Mouse (Mus musculus) erythroblast, embryonic 14.5 days (primary cell): ENCODE data around the gene Ube4a. TPM values are rescaled to one million over a fixed set of nuclear protein-coding genes. Genes with fewer than 3 reads are reported as not detected.

ENCODE experiments used
- H3K27me3 ChIP-seq: 2 replicates; pipeline ENCODE4 v1.6.1; 2012; ENCODE audit warnings: inconsistent platforms; ENCODE audit not compliant: control insufficient read depth
- H3K36me3 ChIP-seq: 2 replicates; pipeline ENCODE4 v1.6.1; 2012; ENCODE audit warnings: mild to moderate bottlenecking, inconsistent platforms; ENCODE audit not compliant: control insufficient read depth
- H3K4me1 ChIP-seq: 2 replicates; pipeline ENCODE4 v1.6.1; 2012; ENCODE audit warnings: inconsistent platforms; ENCODE audit not compliant: control insufficient read depth
- H3K4me3 ChIP-seq: replicated peaks from 2 replicates; pipeline ENCODE3; 2012; ENCODE audit warnings: moderate library complexity, mild to moderate bottlenecking, inconsistent platforms
- H3K9me3 ChIP-seq: 2 replicates; pipeline ENCODE4 v1.6.1; 2012; ENCODE audit warnings: low read length, inconsistent platforms, mixed read lengths; ENCODE audit not compliant: control insufficient read depth
- GATA1 ChIP-seq: IDR thresholded peaks from 2 replicates; pipeline ENCODE4 v1.6.1; 2012; ENCODE audit warnings: low read length, inconsistent platforms, mixed read lengths
- TAL1 ChIP-seq: IDR thresholded peaks from 3 replicates; pipeline ENCODE4 v1.6.1; 2012; ENCODE audit warnings: low read length, inconsistent platforms, mixed read lengths
- polyA plus RNA-seq: library from polyadenylated mRNA; stranded (reverse); fragments of >175 nt; gene quantifications from 2 replicates; pipeline ENCODE4 v1.2.3, GENCODE M21; 2012

Gene Ube4a
- polyA plus RNA-seq = 0.21 and 0.31 TPM in 2 replicates

DNA sequence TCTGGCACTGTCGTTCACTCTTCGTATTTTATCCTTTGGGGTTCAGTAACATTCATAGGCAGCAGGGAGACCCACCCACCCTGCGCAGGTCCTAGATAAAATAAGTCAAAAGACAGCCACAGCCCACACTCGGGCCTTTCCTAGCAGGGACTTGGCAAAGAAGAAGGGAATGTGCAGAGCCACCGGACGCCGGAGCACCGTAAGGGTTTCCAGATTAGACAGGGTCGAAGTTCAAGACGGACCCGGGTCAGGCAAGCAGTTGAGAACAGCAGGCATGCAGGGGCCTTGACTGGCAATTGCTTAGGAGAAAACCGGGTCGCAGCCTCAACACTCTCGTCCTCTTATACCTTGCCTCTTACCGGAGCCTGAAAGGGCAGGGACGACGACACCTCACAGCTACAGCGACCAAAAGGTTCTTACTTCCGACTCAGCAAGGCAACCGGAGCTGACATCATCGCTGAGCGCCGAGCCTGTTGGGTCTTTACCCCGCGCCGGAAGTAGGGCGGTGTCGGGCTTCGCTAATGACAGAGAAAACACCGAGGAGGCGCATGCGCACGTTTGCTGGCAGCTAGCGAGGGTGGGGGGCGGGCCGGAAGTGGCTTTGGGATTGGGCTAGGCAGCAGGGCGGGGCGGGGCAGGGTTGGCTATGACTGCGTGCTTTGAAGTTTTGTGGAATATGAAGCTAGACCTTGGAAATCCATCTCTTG is at the start of gene Ube4a:
Gene Ube4a, minus strand, starts transcription at position 475 of the 707 bp plus-strand sequence.
- peaks cover 33% of the 10 kb centered on the region for H3K36me3 ChIP-seq
- H3K27me3 ChIP-seq = peaks cover 3% of the 10 kb centered on the region
- peak within 1 kb of the TSS; percentile 95 for H3K4me3 ChIP-seq
- H3K9me3 ChIP-seq = no peaks in the 10 kb centered on the region
- H3K4me1 ChIP-seq = peaks cover 40% of the 10 kb centered on the region
- no peak for TF ChIP-seq GATA1
- TF ChIP-seq TAL1 = no peak

DNA sequence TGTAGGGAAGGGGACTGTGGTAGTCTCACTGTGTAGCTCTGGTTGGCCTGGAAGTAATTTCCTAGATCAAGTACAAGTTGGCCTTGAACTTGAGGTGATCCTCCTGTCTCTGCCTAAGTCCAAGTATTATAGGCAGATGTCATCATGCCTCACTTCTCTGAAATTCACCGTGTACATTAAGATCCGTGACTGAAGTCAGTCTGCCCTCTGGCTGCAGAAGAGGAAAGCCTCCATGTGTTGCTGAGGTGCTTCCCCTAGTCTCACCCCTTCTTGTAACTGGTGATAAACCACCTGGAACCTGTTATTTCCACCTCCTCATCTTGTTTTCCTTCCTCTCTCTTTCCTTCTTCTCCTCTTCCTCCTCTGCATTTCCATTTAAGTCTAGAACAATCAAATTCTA is 49.5 kb upstream of the Ube4a start:
- Histone ChIP-seq H3K4me1 (no peaks in the 10 kb centered on the region), H3K9me3 (peaks cover 2% of the 10 kb centered on the region; the same call in 1 of the 2 replicates), H3K36me3 (no peaks in the 10 kb centered on the region), H3K27me3 (no peaks in the 10 kb centered on the region), H3K4me3 (no peak overlapping the region)
- TF ChIP-seq GATA1 (no peak), TAL1 (no peak)

DNA sequence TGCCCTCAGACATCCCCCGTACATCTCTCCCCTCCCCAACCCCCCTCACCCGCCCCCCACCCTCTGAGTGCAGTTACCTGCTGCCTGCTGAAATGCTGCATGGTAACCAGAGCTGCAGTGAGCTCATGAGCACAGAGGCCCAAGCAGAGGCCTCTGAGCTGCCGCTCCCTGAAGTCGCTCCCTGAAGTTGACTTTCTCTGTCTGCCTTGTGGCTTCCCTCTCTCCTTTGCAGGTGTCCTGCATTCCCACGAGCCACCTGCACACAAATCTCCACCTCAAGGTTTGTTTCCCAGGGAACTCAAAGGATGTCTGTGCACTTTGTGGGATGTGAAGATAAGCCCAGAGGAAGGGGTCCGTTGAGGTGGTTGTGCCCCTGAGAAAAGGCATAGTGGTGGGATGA is 45.9 kb upstream of the Ube4a start:
- 0 out of 2 replicates have a peak, but pooled peaks cover 2% of the 10 kb centered on the region for H3K27me3 ChIP-seq
- H3K9me3 ChIP-seq = peaks cover 2% of the 10 kb centered on the region; the same call in 1 of the 2 replicates
- H3K4me1 ChIP-seq = no peaks in the 10 kb centered on the region
- TF ChIP-seq TAL1 = no peak
- no peak for TF ChIP-seq GATA1
- H3K36me3 ChIP-seq = no peaks in the 10 kb centered on the region
- no peak overlapping the region for H3K4me3 ChIP-seq

DNA sequence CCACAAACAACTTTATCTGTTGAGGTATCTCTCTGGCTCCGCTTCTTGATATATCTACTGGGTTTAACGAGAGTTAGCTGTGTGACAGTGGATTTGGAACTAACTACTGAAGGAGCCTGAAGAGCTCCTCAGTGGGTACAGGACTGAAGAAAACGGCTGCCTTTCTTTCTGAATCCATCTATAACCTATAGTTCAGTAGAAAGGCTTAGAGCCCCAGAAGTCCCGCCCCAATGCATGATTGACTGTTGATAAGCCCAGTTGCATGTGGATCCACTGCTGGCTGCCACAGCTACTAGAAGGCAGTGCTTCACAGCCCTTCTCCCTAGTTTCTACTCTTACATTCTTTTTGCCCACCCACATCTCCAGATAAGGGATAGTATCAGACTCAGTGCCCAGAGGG is 45.1 kb upstream of the Ube4a start:
- Histone ChIP-seq H3K27me3 (0 out of 2 replicates have a peak, but pooled peaks cover 2% of the 10 kb centered on the region), H3K36me3 (no peaks in the 10 kb centered on the region), H3K4me3 (no peak overlapping the region), H3K9me3 (peaks cover 2% of the 10 kb centered on the region; the same call in 1 of the 2 replicates), H3K4me1 (no peaks in the 10 kb centered on the region)
- no peak for TF ChIP-seq TAL1
- TF ChIP-seq GATA1 = no peak

DNA sequence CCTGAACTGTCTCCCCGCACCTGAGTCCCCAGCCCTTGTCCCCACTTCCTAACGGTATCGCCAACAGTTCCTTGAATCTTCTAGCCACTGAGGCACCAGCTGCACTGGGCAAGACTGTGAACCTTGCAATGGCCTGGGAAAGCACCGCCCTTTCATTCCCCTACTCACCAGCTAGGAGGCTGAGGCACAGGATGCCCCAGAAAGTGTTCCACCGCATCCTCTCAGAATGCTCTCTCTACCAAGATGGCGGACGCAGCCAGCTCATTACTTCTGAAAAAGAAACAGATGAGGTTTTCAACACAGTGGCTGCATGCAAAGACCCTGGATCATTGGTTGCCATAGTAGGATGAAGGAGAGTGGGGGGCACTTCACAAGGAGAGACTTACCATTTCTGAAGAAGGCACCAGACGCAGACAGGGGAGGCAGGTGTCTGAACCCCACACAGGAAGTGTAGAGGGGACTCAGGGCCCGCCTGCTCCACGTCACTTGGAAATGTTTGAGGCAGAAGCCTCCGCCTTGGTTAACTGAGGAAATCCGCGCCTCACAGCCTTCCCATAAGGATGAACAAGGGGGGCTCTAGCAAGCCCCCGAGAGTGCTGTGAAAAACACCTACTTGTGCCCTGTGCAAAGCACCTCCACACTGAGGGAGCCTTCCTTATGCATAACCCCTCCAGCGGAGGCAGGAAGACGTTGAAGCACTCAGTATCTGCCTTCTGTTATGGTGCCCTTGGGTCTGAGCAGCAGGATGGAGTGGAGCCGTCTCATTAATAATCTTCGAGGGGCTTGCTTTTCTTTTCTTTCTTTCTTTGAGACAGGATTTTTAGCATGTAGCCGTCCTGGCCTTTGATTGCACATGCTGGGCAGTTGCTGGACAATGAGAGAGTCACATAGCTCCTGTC is 44.0 kb upstream of the Ube4a start, which contains the start of gene Cd3e:
Gene Cd3e, minus strand, starts transcription at position 448 of the 899 bp plus-strand sequence.
- Histone ChIP-seq H3K27me3 (0 out of 2 replicates have a peak, but pooled peaks cover 2% of the 10 kb centered on the region), H3K9me3 (no peaks in the 10 kb centered on the region), H3K4me3 (no peak within 1 kb of the TSS), H3K36me3 (no peaks in the 10 kb centered on the region), H3K4me1 (no peaks in the 10 kb centered on the region)
- TF ChIP-seq GATA1 (no peak), TAL1 (no peak)

DNA sequence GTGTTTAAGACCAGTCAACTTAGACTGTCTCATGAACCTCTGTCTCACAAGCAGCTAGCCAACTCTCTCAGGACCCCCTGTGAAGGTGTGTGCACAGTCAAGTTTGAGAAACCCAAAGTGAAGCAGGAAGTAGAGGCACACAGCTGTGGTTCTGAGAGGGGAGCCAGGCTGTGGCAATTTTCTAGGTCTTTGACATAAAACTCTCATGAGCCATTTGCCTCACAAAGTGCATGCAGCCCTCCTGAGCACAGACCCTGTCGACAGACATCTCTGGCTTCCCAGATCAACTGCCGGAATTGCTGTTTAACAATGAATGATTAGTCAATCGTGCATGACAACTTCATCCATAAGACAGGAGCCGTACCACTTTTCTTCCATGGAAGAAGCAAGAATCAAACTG is 42.9 kb upstream of the Ube4a start:
- TF ChIP-seq TAL1 = no peak
- TF ChIP-seq GATA1 = no peak
- H3K36me3 ChIP-seq = no peaks in the 10 kb centered on the region
- H3K27me3 ChIP-seq = 0 out of 2 replicates have a peak, but pooled peaks cover 2% of the 10 kb centered on the region

DNA sequence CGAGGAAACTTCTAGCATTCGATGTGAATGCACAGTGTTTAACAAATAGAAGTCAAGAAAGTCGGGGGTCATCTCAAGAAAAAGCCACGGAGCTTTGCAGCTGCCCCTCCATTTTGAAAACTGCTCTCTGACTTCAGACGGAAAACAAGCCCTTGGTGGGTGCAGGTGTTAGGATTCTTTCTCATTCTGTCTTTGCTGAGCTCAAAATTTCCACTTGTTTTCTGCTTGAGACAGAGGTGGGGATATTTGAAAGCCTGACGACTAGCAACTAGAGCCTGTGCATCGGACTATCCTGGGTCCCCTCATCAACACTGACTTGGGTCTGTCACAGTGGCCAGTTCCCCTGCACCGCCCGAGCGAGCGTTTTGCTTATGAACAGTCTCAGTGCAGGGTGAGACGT is 42.0 kb upstream of the Ube4a start:
- Histone ChIP-seq H3K36me3 (no peaks in the 10 kb centered on the region), H3K27me3 (0 out of 2 replicates have a peak, but pooled peaks cover 2% of the 10 kb centered on the region), H3K4me3 (no peak overlapping the region), H3K9me3 (no peaks in the 10 kb centered on the region), H3K4me1 (no peaks in the 10 kb centered on the region)
- TF ChIP-seq GATA1 = no peak
- TF ChIP-seq TAL1 = no peak

More for the DNA sequence above, 42.9 kb upstream of the Ube4a start:
- H3K4me3 ChIP-seq = no peak overlapping the region
- H3K4me1 ChIP-seq = no peaks in the 10 kb centered on the region
- no peaks in the 10 kb centered on the region for H3K9me3 ChIP-seq

DNA sequence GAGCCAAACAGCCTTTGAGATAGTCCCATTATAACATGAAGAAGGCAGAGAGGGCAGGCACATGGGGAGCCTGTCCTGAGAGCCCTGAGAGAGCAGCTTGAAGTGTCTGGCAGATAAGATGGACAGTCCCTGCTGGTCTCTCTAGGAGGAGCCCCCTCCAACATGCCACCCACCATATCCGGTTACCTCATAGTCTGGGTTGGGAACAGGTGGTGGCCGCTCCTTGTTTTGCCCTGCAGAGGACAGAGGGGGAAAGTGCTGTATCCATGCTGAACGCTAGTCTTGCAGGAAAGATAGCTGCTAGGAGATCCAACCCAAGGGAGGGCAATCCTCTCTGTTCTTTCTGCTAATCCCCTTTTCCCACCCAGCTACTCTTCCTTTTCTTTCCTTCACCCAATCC is 34.8 kb upstream of the Ube4a start:
- TF ChIP-seq TAL1 (no peak), GATA1 (no peak)

DNA sequence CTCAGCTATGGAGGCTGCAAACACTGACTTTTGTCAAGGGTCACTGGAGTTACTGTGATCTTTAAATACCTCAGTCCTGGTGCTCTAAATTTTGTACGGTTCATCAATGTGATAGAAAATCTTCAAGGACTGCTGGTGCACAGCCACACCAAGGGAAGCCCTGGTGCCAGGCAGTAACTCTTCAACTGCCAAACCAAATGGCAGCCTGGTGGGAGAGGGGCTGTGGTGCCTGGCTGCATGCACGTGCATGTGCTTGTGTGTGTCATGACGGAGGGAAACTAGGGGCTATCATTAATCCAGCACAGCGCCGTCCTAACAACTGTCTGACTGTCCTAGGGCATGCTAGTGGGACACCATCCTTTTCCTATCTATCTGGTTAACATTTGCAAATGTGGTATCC is 34.4 kb upstream of the Ube4a start:
- no peaks in the 10 kb centered on the region for H3K36me3 ChIP-seq
- no peak overlapping the region for H3K4me3 ChIP-seq
- no peaks in the 10 kb centered on the region for H3K4me1 ChIP-seq
- no peaks in the 10 kb centered on the region for H3K9me3 ChIP-seq
- H3K27me3 ChIP-seq = peaks cover 8% of the 10 kb centered on the region
- no peak for TF ChIP-seq GATA1
- no peak for TF ChIP-seq TAL1

More for the DNA sequence above, 34.8 kb upstream of the Ube4a start:
- H3K36me3 ChIP-seq = no peaks in the 10 kb centered on the region
- H3K27me3 ChIP-seq = peaks cover 8% of the 10 kb centered on the region
- no peaks in the 10 kb centered on the region for H3K4me1 ChIP-seq
- H3K9me3 ChIP-seq = no peaks in the 10 kb centered on the region
- no peak overlapping the region for H3K4me3 ChIP-seq
